Comparison of ENCODE assay signal across 7 mouse cellular contexts in genomic region chrX:7670390-7670881, GRCm38 (mm10). TPM values are rescaled to one million over a fixed set of nuclear protein-coding genes. Genes with fewer than 3 reads are reported as not detected.
DNase-seq lines count a peak whose midpoint lies in the region; ATAC-seq and TF ChIP-seq lines count a peak whose summit lies in the region.

No protein-coding gene starts in this region.

- intact Hi-C loops in heart, postnatal 25 days (cut with DNase I) = no loop called here

- no peak for TF ChIP-seq CTCF in G1E (IDR thresholded peaks at IDR 0.05; ENCODE audit: low read depth, low read length)

- H3K9me3 ChIP-seq in G1E (replicated peaks) = no peaks in the 10 kb centered on the region
- 0 out of 2 replicates have a peak, but pooled peaks cover 4% of the 10 kb centered on the region for H3K9me3 ChIP-seq in forebrain, embryonic 10.5 days

- peak overlapping the region; percentile 83 for H3K27ac ChIP-seq in forebrain, embryonic 10.5 days

- H3K4me3 ChIP-seq in G1E (ENCODE audit: low read depth, low read length) = peak overlapping the region; percentile 76
- peak overlapping the region; percentile 57 for H3K4me3 ChIP-seq in forebrain, embryonic 10.5 days

- H3K27me3 ChIP-seq in G1E (ENCODE audit: insufficient read depth, low read length) = no peaks in the 10 kb centered on the region
- peaks cover 8% of the 10 kb centered on the region for H3K27me3 ChIP-seq in forebrain, embryonic 10.5 days (ENCODE audit: poor library complexity, severe bottlenecking)

- 19% methylated on average over 18 of the region's 19 CpGs for WGBS in forebrain, embryonic 10.5 days

- 0 out of 2 replicates have a peak, but pooled peaks have one; percentile 19 for ATAC-seq in G1E (ENCODE audit: extremely low read depth, insufficient number of reproducible peaks, low FRiP score, poor library complexity, severe bottlenecking)
- peak; percentile 41 for ATAC-seq in megakaryocyte progenitor cell, adult 5-6 weeks (replicated peaks; ENCODE audit: poor library complexity)

- H3K36me3 ChIP-seq in G1E (replicated peaks) = peaks cover 29% of the 10 kb centered on the region
- peaks cover 18% of the 10 kb centered on the region for H3K36me3 ChIP-seq in forebrain, embryonic 10.5 days (replicated peaks)

- peak; percentile 37 for DNase-seq in G1E (ENCODE audit: low spot score)
- peak; percentile 76 for DNase-seq in adrenal gland, postnatal 14 days
- DNase-seq in forebrain, embryonic 10.5 days (ENCODE audit: extremely low spot score, low spot score) = no peak
- peak; percentile 64 for DNase-seq in heart, postnatal 25 days (ENCODE audit: low spot score)
- DNase-seq in kidney, postnatal 4 days = peak; percentile 75 to 83
- peak; percentile 51 for DNase-seq in spleen, adult 12 weeks (ENCODE audit: low spot score)

- H3K4me1 ChIP-seq in G1E (ENCODE audit: insufficient read depth, low read depth, low read length) = peaks cover 46% of the 10 kb centered on the region
- peaks cover 16% of the 10 kb centered on the region for H3K4me1 ChIP-seq in forebrain, embryonic 10.5 days

RNA-seq across cellular contexts. Expression of gene Plp2, which starts 0.8 kb away (rescaled TPM):
- total RNA-seq in G1E (2014; fragmentation: Nextera tagmentation) = 129 and 156 TPM in 2 replicates
- total RNA-seq in G1E (2017) = 50.9 and 54.9 TPM in 2 replicates
- 61.2 and 70.2 TPM in 2 replicates for polyA plus RNA-seq in G1E (2012)
- 75.2 and 76.6 TPM in 2 replicates for total RNA-seq in adrenal gland, postnatal 14 days (2021)
- 49.7 and 50.4 TPM in 2 replicates for polyA plus RNA-seq in forebrain, embryonic 10.5 days (2016; fragmentation: Nextera tagmentation; extraction: Ambion mirVana)
- 10 to 100 TPM; 41.6 to 54.1 TPM for total RNA-seq in heart, postnatal 25 days (2021)
- total RNA-seq in megakaryocyte progenitor cell, adult 5-6 weeks (2015) = 115 and 133 TPM in 2 replicates
- 26.4 and 37.1 TPM in 2 replicates for total RNA-seq in megakaryocyte progenitor cell, adult 5-6 weeks (2017)

RNA-seq across cellular contexts. Expression of gene Magix, which starts 10.6 kb away (rescaled TPM):
- total RNA-seq in G1E (2014; fragmentation: Nextera tagmentation) (not detected in 2 replicates), G1E (2017) (0.12 and 0.27 TPM in 2 replicates)
- polyA plus RNA-seq in G1E (2012) = 0.05 TPM in 1 of 2 replicates, not detected in the other
- total RNA-seq in adrenal gland, postnatal 14 days (2021) = 4.2 and 5.1 TPM in 2 replicates
- polyA plus RNA-seq in forebrain, embryonic 10.5 days (2016; fragmentation: Nextera tagmentation; extraction: Ambion mirVana) = 0.10 TPM in 1 of 2 replicates, not detected in the other
- total RNA-seq in heart, postnatal 25 days (2021) = 10 to 100 TPM; 24.1 to 26.0 TPM
- not detected in 2 replicates for total RNA-seq in megakaryocyte progenitor cell, adult 5-6 weeks (2015)
- not detected in 2 replicates for total RNA-seq in megakaryocyte progenitor cell, adult 5-6 weeks (2017)

RNA-seq across cellular contexts. Expression of gene Prickle3, which starts 13.4 kb away (rescaled TPM):
- total RNA-seq in G1E (2014; fragmentation: Nextera tagmentation) (not detected in 2 replicates), G1E (2017) (0.16 and 0.41 TPM in 2 replicates)
- 0.04 TPM in 2 replicates for polyA plus RNA-seq in G1E (2012)
- 16.0 and 19.8 TPM in 2 replicates for total RNA-seq in adrenal gland, postnatal 14 days (2021)
- 3.2 and 3.6 TPM in 2 replicates for polyA plus RNA-seq in forebrain, embryonic 10.5 days (2016; fragmentation: Nextera tagmentation; extraction: Ambion mirVana)
- total RNA-seq in heart, postnatal 25 days (2021) = 10 to 100 TPM; 16.5 to 19.9 TPM
- total RNA-seq in megakaryocyte progenitor cell, adult 5-6 weeks (2015) = 3.9 and 4.8 TPM in 2 replicates
- total RNA-seq in megakaryocyte progenitor cell, adult 5-6 weeks (2017) = 4.1 and 6.0 TPM in 2 replicates

RNA-seq across cellular contexts. Expression of gene Gpkow, which starts 26.5 kb away (rescaled TPM):
- 59.1 and 66.0 TPM in 2 replicates for total RNA-seq in G1E (2014; fragmentation: Nextera tagmentation)
- total RNA-seq in G1E (2017) = 21.6 and 25.5 TPM in 2 replicates
- 6.4 and 11.4 TPM in 2 replicates for polyA plus RNA-seq in G1E (2012)
- 45.4 and 47.9 TPM in 2 replicates for total RNA-seq in adrenal gland, postnatal 14 days (2021)
- polyA plus RNA-seq in forebrain, embryonic 10.5 days (2016; fragmentation: Nextera tagmentation; extraction: Ambion mirVana) = 44.4 and 46.1 TPM in 2 replicates
- 10 to 100 TPM; 19.5 to 21.3 TPM for total RNA-seq in heart, postnatal 25 days (2021)
- total RNA-seq in megakaryocyte progenitor cell, adult 5-6 weeks (2015) = 26.8 and 28.2 TPM in 2 replicates
- 19.2 and 24.4 TPM in 2 replicates for total RNA-seq in megakaryocyte progenitor cell, adult 5-6 weeks (2017)

RNA-seq across cellular contexts. Expression of gene Syp, which starts 32.2 kb away (rescaled TPM):
- total RNA-seq in G1E (2014; fragmentation: Nextera tagmentation) (0.39 and 0.83 TPM in 2 replicates), G1E (2017) (0.49 and 0.58 TPM in 2 replicates)
- polyA plus RNA-seq in G1E (2012) = 0.22 and 0.38 TPM in 2 replicates
- total RNA-seq in adrenal gland, postnatal 14 days (2021) = 41.0 and 57.2 TPM in 2 replicates
- 9.2 and 11.6 TPM in 2 replicates for polyA plus RNA-seq in forebrain, embryonic 10.5 days (2016; fragmentation: Nextera tagmentation; extraction: Ambion mirVana)
- 1 to 10 TPM; 1.7 to 2.4 TPM for total RNA-seq in heart, postnatal 25 days (2021)
- total RNA-seq in megakaryocyte progenitor cell, adult 5-6 weeks (2015) = not detected in 2 replicates
- 0.46 and 0.54 TPM in 2 replicates for total RNA-seq in megakaryocyte progenitor cell, adult 5-6 weeks (2017)
